Mouse (Mus musculus): ENCODE measurements at regions not wholly inside any gene's neighbourhood (a gene's known extent, or its start where the extent isn't known, plus 50 kb on each side); places are given as distances from the start of the nearest gene placed in this dataset.

GRCm38 (mm10) chr17:51534678-51535077, 298.4 kb downstream of the Satb1 start:
- intact Hi-C loops (cut with DNase I; ENCODE audit: low total_unique reads): no loop called here
- DNase-seq: peak; percentile 29

GRCm38 (mm10) chr17:51534270-51534669, 298.8 kb downstream of the Satb1 start:
- intact Hi-C loops (cut with DNase I; ENCODE audit: low total_unique reads): no loop called here
- DNase-seq: peak; percentile 38

- intact Hi-C loops (cut with DNase I; ENCODE audit: low total_unique reads): no loop called here
These were observed 304.9 kb downstream of the Satb1 start for GRCm38 (mm10) chr17:51528161-51528560.

GRCm38 (mm10) chr17:51526881-51527280, 306.2 kb downstream of the Satb1 start:
- DNase-seq: no peak
- intact Hi-C loops (cut with DNase I; ENCODE audit: low total_unique reads): no loop called here

More at GRCm38 (mm10) chr17:51528161-51528560, 304.9 kb downstream of the Satb1 start:
- no peak for DNase-seq

- intact Hi-C loops (cut with DNase I; ENCODE audit: low total_unique reads): no loop called here
- DNase-seq: no peak
These were observed 306.6 kb downstream of the Satb1 start for GRCm38 (mm10) chr17:51526464-51526863.

DNA sequence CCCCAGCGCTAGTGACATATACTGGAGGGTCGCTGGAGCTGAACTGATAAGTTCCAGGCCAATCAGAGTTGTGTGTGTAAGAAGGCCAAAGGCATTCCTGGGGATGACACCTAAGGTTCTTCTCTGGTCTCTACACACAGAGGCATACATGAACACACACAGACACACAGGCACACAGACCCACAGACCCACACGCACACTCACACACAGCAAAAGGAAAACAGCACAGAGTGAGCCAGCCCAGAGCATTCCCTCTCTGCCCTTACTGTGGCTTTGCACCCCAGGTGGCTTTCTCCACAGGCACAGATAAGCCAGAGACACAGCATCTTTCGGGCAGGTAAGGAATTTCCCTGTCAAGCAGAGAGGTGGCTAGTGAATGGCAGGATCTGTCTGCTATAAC, 307.1 kb downstream of the Satb1 start:
- no peak for DNase-seq

GRCm38 (mm10) chr17:51525219-51525618, 307.9 kb downstream of the Satb1 start:
- intact Hi-C loops (cut with DNase I; ENCODE audit: low total_unique reads): no loop called here
- no peak for DNase-seq

More for the DNA sequence above, 307.1 kb downstream of the Satb1 start:
- intact Hi-C loops (cut with DNase I; ENCODE audit: low total_unique reads): no loop called here

DNA sequence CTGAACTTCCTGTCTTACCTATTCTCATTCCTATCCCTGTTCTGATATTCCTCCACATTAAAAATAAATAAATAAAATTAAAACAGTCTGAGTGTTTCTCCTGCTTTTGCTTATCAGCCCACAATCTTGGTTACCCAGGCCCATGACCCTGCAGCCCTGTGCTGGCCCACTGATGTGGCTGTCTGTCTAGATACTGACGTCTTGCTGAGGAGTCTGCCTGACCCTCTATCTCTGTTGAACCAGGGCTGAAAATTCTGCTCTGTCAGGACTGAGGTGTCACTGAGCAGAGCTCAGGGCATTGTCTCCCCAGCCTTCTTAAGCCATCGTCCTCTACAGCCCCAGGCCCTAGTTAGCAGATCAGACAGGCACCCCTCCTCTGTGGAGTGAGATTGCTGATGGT, 321.2 kb downstream of the Satb1 start:
- intact Hi-C loops (cut with DNase I; ENCODE audit: low total_unique reads): no loop called here
- no peak for DNase-seq

- DNase-seq: no peak
- intact Hi-C loops (cut with DNase I; ENCODE audit: low total_unique reads): no loop called here
These were observed 321.6 kb upstream of the Tbc1d5 start for GRCm38 (mm10) chr17:51500751-51501150.

- intact Hi-C loops (cut with DNase I; ENCODE audit: low total_unique reads): no loop called here
- DNase-seq: no peak
These were observed 320.4 kb upstream of the Tbc1d5 start for GRCm38 (mm10) chr17:51499541-51499940.

- DNase-seq: no peak
- intact Hi-C loops (cut with DNase I; ENCODE audit: low total_unique reads): no loop called here
These were observed 315.9 kb upstream of the Tbc1d5 start for GRCm38 (mm10) chr17:51495038-51495437.

- intact Hi-C loops (cut with DNase I; ENCODE audit: low total_unique reads): no loop called here
- DNase-seq: no peak
These were observed 310.2 kb upstream of the Tbc1d5 start for GRCm38 (mm10) chr17:51489386-51489785.

DNA sequence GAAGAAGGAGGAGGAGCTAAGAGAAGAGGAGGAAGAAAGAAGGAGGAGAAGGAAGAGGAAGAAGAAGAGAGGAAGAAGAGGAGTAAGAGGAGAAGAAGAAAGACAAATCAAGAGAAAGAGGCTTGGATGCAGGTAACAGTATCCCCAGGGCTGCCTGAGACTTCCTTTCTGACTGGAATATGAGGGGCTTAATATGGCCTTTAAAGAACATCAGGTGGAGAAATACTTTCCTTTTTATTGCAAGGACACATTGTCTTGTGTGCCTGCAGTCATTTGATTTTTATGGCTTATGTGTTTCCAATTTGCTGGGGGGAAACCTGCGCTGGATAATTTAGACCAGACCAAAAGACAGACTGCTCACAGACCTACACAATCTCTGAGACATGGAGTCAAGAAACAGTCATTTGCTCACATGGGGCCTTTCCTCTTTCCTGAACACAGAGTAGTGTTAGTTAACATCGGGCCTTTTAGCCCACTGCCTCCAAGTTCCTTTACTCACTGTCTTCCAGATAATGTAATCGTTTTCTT, 308.8 kb upstream of the Tbc1d5 start:
- intact Hi-C loops (cut with DNase I; ENCODE audit: low total_unique reads): no loop called here
- no peak for DNase-seq

GRCm38 (mm10) chr17:51477810-51478209, 298.7 kb upstream of the Tbc1d5 start:
- DNase-seq: peak; percentile 27
- intact Hi-C loops (cut with DNase I; ENCODE audit: low total_unique reads): no loop called here

DNA sequence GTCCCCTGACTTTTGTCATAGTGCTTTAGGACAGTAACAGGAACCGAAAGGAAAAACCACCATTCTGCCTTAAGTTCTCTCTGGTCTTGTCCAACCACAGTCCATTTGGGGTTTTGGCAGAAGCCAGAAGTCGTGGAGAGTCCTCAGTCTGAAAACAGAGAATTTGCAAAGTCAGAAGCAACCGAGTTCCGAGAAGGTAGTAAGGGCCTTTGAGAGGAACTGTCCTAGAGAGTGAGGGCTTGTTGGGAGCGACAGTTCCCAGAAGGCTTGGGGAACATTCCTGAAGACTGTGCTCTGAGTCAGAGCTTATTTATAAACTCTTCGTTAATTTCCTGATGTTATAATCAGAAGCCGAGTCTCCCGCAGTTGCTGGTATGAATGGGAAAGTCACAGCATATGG, 298.3 kb upstream of the Tbc1d5 start:
- intact Hi-C loops (cut with DNase I; ENCODE audit: low total_unique reads): no loop called here
- no peak for DNase-seq

DNA sequence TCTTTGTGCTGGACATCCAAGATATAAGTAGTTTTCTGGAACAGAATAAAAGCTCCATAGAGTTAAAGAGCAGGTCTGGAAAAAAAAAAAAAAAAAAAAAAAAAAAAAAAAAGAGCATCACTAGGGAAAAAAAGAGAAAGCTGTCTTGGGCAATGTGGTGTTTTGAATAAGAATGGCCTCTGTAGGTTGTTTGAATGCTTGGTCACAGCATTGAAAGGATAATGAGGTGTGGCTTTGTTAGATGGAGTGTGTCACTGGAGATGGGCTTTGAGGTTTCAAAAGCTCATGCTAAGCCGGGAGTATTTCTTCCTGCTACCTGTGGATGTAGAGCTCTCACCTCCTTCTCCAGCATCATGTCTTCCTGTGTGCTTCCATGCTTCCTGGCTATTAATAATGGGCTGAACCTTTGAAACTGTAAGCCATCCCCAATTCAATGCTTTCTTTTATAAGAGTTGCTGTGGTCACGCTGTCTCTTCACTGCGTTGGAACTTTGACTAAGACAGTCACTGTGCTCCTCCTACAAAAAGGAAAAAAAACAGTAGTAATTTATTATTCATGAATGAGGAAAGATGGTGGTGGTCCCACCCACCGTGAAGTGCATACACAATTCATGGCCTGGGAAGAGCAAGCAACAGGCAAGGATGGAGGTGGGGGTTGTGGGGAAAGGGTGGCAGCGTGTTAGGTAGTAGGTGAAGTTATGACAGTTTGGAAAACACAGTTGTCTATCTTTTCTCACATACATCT, 283.2 kb upstream of the Tbc1d5 start:
- no peak for DNase-seq
- intact Hi-C loops (cut with DNase I; ENCODE audit: low total_unique reads): no loop called here

DNA sequence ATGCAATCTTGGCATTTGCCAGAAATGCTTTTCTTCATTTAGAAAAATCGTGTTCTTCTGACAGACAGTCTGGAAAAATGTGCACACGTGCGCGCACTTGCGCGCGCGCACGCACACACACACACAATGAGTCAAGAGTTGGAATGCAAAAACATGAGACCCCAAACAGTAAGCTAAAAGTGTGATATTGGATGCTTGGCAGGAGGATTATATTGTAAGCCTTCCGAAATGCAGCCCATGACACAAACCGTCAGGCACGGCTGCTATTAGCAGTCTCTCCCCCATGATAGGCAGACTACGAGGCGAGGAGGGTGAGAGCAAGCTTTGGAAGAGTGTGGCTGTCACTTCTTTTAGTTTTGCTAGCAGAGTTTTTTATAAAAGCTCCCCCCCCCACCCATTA, 282.1 kb upstream of the Tbc1d5 start:
- intact Hi-C loops (cut with DNase I; ENCODE audit: low total_unique reads): no loop called here
- DNase-seq: no peak

GRCm38 (mm10) chr17:51459119-51459518, 280.0 kb upstream of the Tbc1d5 start:
- intact Hi-C loops (cut with DNase I; ENCODE audit: low total_unique reads): no loop called here
- no peak for DNase-seq

- DNase-seq: no peak
- intact Hi-C loops (cut with DNase I; ENCODE audit: low total_unique reads): no loop called here
These were observed 236.6 kb upstream of the Tbc1d5 start for GRCm38 (mm10) chr17:51415746-51416145.

DNA sequence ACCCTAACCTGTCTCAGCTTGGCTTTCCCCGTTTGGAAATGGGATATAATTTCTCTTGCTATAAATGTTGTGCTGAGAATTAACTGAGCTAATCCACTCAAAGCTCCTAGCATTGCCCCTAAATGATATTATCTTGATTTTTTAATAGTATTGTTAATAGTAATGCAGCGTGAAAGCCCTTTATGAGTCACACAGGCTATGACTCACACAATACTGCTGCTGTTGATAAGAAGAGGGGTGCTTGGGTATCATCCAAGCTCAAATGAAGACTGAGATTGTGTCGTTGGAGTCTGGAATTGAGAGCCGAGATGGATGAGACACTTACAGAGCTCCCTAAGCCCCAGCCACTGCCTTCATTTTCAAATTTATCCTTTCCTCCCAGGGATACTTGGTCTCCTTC, 235.2 kb upstream of the Tbc1d5 start:
- intact Hi-C loops (cut with DNase I; ENCODE audit: low total_unique reads): no loop called here

GRCm38 (mm10) chr17:51413741-51414140, 234.6 kb upstream of the Tbc1d5 start:
- DNase-seq: no peak
- intact Hi-C loops (cut with DNase I; ENCODE audit: low total_unique reads): no loop called here

More for the DNA sequence above, 235.2 kb upstream of the Tbc1d5 start:
- no peak for DNase-seq
